Mouse (Mus musculus): ENCODE results near the gene Ltf. TPM values are rescaled to one million over a fixed set of nuclear protein-coding genes. Genes with fewer than 3 reads are reported as not detected.

Gene Ltf
- polyA plus RNA-seq, 1 experiment from 2014 or later, result 15.3 TPM

DNA sequence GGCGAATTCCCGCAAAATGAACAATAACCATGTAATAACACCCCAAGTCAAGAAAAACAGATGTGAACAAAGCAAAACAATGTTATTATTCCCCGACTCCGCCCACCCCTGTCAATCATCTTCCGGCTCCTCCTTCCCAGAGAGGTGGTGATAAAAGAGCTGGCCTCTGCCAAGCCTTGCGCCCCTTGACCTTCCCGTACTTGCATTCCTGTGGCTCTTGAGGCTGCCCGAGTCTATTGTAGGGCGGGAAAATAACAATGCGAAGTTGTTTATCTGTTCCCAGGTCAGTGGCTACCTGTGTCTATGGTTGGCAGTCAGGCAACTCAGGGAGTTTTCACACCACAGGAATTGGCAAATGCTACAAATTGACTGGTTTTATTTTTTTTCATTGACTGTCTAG lies 19.2 kb upstream of the Ltf start:
- 82% methylated on average over 10 of the region's 10 CpGs for WGBS (ENCODE audit: missing documents)
- no peaks in the 10 kb centered on the region for H3K79me2 ChIP-seq (ENCODE audit: inconsistent target)
- H3K36me3 ChIP-seq (ENCODE audit: inconsistent target), result no peaks in the 10 kb centered on the region
- no peak overlapping the region for H3K4me3 ChIP-seq (ENCODE audit: inconsistent target)
- no peak overlapping the region for H3K27ac ChIP-seq

DNA sequence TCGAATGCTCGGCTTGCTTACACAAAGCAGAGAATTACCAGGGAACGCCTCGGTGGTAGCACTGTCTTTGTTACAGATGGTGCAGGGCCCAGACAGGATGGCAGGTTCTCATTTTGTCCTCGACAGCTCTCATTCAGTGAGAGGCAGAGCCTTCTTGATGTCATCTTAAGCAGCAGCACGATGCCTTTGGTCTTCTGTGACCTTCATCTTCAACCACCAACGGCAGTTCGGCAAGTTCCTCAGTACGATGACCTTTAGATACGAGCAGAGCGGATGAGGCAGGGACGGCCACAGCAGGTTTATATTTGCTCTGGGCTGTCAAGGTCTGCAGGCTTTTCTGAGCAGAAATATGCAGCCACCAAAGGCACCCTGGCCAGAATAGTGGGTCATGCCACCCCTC lies 17.4 kb upstream of the Ltf start:
- no peak overlapping the region for H3K4me3 ChIP-seq (ENCODE audit: inconsistent target)
- no peaks in the 10 kb centered on the region for H3K36me3 ChIP-seq (ENCODE audit: inconsistent target)
- H3K27ac ChIP-seq, result no peak overlapping the region
- 97% methylated on average over 12 of the region's 12 CpGs for WGBS (ENCODE audit: missing documents)
- H3K79me2 ChIP-seq (ENCODE audit: inconsistent target), result no peaks in the 10 kb centered on the region

DNA sequence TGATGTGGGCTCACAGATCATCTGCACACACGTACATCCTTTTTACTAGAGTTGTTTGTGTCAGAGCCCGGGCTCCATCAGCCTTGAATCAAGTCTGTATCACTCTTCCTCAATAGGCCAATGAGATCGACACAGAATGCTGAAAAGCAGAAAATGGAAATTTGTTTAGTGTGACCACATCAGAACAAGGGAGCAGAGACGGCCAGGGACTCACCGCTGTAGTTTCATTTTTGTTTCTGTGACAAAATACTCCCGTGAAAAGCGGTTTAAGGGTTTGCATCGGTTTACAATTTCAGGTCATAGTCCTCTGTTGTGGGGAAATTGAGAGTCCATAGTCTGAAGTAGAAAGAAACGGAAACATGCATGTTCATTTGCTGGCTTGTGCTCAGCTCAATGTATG lies 15.8 kb upstream of the Ltf start:
- Histone ChIP-seq H3K36me3 (ENCODE audit: inconsistent target) (no peaks in the 10 kb centered on the region), H3K4me3 (ENCODE audit: inconsistent target) (no peak overlapping the region), H3K27ac (no peak overlapping the region), H3K79me2 (ENCODE audit: inconsistent target) (no peaks in the 10 kb centered on the region)
- 87% methylated on average over 9 of the region's 9 CpGs for WGBS (ENCODE audit: missing documents)

DNA sequence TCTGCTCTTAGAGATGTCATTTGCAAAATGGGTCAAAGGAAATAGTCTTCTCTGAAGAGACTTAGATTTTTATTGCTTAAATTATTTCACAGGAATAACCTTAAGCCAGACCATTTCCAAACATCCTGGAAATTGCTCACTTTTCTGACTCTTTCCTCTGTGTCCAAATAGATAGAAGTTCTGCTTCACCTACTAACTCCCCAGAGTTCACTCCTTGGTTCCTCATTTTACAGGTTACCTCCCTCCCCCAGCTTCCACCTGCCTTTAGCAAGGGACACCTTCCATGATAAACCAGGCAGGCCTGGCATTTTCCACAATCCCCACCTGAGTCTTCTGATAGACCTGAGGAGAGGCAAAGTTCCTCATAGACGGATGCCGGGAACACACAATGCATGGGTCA lies 12.5 kb upstream of the Ltf start:
- Histone ChIP-seq H3K36me3 (ENCODE audit: inconsistent target) (no peaks in the 10 kb centered on the region), H3K27ac (no peak overlapping the region), H3K4me3 (ENCODE audit: inconsistent target) (no peak overlapping the region), H3K79me2 (ENCODE audit: inconsistent target) (no peaks in the 10 kb centered on the region)
- WGBS (ENCODE audit: missing documents), result 94% methylated on average over 2 of the region's 2 CpGs

DNA sequence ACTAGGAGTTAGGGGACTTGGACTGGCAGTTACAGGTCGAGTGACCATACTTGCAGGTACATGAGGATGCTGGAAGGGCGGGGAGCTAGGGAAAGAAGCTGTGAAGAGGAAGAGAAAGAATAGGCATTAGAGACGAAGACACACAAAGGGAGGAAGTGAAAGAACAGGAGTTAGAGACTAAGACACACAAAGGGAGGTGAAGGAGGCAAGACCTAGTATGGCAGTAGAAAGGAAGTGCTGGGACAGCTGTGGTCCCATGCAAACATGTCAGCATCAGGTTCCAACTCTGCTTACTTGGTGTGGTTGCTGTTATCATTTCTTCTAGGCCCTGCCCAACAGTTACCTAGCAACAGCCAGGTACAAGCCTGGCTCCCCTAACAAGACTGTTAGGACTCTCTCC lies 9.3 kb upstream of the Ltf start:
- no peaks in the 10 kb centered on the region for H3K79me2 ChIP-seq (ENCODE audit: inconsistent target)
- H3K36me3 ChIP-seq (ENCODE audit: inconsistent target), result no peaks in the 10 kb centered on the region
- no peak overlapping the region for H3K4me3 ChIP-seq (ENCODE audit: inconsistent target)
- no peak overlapping the region for H3K27ac ChIP-seq
- WGBS (ENCODE audit: missing documents), result 24% methylated on average over 3 of the region's 3 CpGs

DNA sequence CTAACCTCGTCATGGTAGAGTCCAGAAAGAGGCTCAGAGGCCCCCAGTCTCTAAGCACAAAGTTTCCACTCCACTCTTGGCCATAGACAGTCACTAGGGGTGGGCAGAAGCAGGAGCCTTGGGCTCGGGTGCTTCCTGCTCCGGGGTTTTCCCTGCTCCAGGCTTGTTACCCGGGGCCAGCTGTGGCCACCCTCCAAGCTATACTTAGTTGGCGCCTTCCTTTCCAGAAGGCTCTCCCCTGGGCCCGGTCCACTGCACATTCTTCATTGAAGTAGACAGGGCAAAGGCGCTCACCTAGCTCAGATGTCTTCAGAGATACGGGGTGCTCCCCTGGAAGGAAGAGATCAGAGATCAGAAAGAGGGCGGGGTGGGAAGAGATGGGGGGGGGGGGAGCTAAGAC lies 7.5 kb upstream of the Ltf start:
- WGBS (ENCODE audit: missing documents), result 91% methylated on average over 9 of the region's 9 CpGs
- H3K36me3 ChIP-seq (ENCODE audit: inconsistent target), result no peaks in the 10 kb centered on the region
- no peaks in the 10 kb centered on the region for H3K79me2 ChIP-seq (ENCODE audit: inconsistent target)
- no peak overlapping the region for H3K4me3 ChIP-seq (ENCODE audit: inconsistent target)
- H3K27ac ChIP-seq, result no peak overlapping the region

DNA sequence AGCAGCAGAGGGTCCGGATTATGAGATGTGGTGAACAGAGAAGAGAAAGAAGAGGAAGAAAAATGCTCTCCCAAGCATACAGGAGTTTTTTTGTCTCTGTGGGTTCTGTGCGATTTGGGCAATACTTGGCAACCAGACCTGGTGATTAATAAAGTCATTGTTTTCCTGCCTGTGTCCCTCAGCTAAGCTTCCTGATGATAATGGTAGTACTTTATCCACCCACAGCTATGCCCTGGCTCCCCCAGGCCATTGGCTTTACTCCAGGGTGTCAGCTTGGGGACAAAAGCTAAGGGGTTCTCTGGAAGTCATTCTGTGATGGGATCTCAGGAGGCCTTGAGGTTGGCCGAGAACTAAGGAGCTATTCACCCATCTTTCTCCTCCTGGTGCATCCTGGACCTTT lies 7.0 kb upstream of the Ltf start:
- no peak overlapping the region for H3K4me3 ChIP-seq (ENCODE audit: inconsistent target)
- no peaks in the 10 kb centered on the region for H3K36me3 ChIP-seq (ENCODE audit: inconsistent target)
- no peaks in the 10 kb centered on the region for H3K79me2 ChIP-seq (ENCODE audit: inconsistent target)
- no peak overlapping the region for H3K27ac ChIP-seq
- 70% methylated on average over 3 of the region's 3 CpGs for WGBS (ENCODE audit: missing documents)

DNA sequence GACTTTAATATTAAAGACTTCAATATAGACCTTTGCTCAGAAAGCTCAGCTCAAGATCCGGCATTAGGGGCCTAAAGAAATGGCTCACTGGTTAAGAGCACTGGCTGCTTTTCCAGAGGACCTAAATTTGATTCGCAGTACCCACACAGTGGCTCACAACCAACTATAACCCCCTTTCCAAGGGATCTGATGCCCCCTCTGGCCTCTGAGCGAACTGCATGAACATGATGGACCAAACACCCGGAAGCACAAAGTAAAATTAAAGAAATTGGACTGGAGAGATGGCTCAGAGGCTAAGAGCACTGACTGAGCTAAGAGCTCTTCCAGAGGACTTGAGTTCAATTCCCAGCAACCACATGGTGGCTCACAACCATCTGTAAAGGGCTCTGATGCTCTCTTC lies 3.4 kb upstream of the Ltf start:
- Histone ChIP-seq H3K79me2 (ENCODE audit: inconsistent target) (no peaks in the 10 kb centered on the region), H3K36me3 (ENCODE audit: inconsistent target) (no peaks in the 10 kb centered on the region), H3K4me3 (ENCODE audit: inconsistent target) (no peak overlapping the region), H3K27ac (no peak overlapping the region)
- WGBS (ENCODE audit: missing documents), result 92% methylated on average over 4 of the region's 4 CpGs

DNA sequence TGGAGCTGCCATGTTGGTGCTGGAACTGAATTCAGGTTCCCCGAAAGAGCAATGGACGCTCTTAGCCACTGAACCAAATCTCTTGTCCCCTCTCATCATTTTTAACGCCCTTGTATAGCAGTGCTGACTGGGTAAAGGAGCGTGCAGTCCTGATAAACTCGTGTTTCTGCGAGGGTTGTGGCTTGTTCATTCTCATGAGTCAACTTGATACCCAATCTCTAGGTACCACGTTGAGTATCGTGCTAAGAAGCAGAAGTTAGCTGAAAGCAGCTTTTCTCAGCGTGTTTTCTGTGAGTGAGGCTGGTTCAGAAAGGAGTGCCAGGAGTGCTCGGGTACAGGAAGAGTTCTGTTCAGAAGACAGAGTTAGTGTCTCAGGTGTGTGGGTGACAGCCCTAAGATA lies 7.7 kb downstream of the Ltf start:
- WGBS (ENCODE audit: missing documents), result 86% methylated on average over 9 of the region's 10 CpGs
- H3K36me3 ChIP-seq (ENCODE audit: inconsistent target), result no peaks in the 10 kb centered on the region
- no peak overlapping the region for H3K4me3 ChIP-seq (ENCODE audit: inconsistent target)

DNA sequence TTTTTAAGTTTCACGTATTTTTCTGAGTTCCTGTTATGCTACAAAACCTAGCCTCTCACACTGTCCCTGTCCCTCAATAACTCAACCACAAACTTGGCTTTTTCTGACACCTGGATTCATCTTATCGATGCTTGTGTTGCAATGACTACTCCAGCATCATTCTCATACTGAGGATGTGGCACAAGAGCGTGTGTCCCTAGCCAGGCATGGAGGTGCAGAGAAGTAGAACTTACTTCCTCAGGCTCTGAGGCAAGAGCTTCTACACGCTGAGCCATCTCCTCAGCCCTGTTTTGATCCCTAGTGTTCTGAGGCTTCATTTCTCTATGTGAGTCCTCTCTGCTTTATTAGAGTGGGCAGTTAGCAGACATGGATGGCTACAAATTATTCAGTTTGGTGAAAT lies 14.6 kb downstream of the Ltf start:
- Histone ChIP-seq H3K79me2 (ENCODE audit: inconsistent target) (no peaks in the 10 kb centered on the region), H3K36me3 (ENCODE audit: inconsistent target) (no peaks in the 10 kb centered on the region), H3K27ac (peak overlapping the region; percentile 40; the same call in 1 of the 2 replicates), H3K4me3 (ENCODE audit: inconsistent target) (no peak overlapping the region)
- WGBS (ENCODE audit: missing documents), result 25% methylated on average over 4 of the region's 4 CpGs

More for the DNA sequence above, 7.7 kb downstream of the Ltf start:
- no peaks in the 10 kb centered on the region for H3K79me2 ChIP-seq (ENCODE audit: inconsistent target)
- no peak overlapping the region for H3K27ac ChIP-seq

DNA sequence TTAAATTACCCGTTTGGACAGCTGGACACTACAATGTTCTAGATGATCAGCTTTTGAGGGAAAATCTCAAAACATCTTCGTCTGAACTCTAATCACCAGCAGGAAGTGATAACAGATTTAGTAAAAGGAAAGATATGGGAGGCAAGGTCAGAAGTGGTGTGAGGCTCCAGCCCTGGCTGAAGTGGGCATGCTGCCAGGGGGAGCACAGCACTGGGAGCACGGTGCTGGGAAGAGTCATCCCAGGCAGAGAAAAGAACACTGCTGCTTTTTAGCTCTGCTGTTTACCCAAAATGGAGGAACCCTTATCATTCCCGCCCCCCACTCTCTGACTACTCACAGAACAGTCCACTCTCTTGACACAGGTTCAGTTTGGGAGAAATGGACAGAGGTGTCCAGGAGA lies 20.9 kb downstream of the Ltf start:
- Histone ChIP-seq H3K36me3 (ENCODE audit: inconsistent target) (no peaks in the 10 kb centered on the region), H3K4me3 (ENCODE audit: inconsistent target) (no peak overlapping the region), H3K79me2 (ENCODE audit: inconsistent target) (no peaks in the 10 kb centered on the region), H3K27ac (no peak overlapping the region)
- 85% methylated on average over 4 of the region's 4 CpGs for WGBS (ENCODE audit: missing documents)

DNA sequence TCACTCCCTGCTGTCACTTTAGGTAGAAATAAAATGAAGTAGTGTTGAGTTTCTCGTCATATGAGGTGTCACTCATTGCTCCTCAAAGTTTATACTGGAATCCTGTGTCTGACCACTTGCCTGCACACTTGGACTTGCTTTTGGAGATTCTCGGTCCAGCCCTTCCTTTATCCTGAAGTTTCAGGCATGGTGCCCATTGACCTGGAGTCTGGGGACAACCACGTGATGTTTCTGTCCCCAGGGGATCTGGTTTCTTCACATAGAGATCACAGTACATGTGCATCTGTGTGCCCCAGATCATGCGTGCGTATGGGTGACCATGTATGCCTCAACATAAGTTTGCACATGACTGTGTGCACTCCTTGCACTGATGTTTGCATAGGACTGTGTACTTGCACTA lies 23.2 kb downstream of the Ltf start:
- H3K79me2 ChIP-seq (ENCODE audit: inconsistent target), result no peaks in the 10 kb centered on the region
- H3K4me3 ChIP-seq (ENCODE audit: inconsistent target), result no peak overlapping the region
- H3K27ac ChIP-seq, result no peak overlapping the region
- 95% methylated on average over 5 of the region's 5 CpGs for WGBS (ENCODE audit: missing documents)
- no peaks in the 10 kb centered on the region for H3K36me3 ChIP-seq (ENCODE audit: inconsistent target)

DNA sequence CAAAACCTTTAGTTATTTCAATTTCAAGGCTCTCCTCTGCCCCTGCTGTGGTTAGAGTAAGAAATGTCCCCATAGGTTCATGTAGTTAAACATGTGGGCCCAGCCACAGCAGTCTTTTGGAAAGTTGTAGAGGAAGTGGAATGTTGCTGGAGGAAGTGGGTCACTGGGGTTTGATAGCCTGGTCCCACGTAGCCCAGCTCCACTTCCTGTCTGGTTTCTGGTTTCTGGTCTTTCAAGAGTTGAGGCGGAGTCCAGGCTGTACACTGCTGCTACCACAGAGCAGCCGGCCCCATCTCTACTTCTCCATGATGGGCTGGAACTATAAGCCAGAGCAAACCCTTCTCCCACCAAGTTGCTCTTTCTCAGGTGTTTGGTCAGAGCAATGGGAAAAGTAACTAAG lies 27.2 kb downstream of the Ltf start:
- Histone ChIP-seq H3K79me2 (ENCODE audit: inconsistent target) (no peaks in the 10 kb centered on the region), H3K4me3 (ENCODE audit: inconsistent target) (no peak overlapping the region), H3K36me3 (ENCODE audit: inconsistent target) (no peaks in the 10 kb centered on the region), H3K27ac (peak overlapping the region; percentile 19; the same call in 1 of the 2 replicates)
- WGBS (ENCODE audit: missing documents), result 4% methylated on average over 3 of the region's 3 CpGs

DNA sequence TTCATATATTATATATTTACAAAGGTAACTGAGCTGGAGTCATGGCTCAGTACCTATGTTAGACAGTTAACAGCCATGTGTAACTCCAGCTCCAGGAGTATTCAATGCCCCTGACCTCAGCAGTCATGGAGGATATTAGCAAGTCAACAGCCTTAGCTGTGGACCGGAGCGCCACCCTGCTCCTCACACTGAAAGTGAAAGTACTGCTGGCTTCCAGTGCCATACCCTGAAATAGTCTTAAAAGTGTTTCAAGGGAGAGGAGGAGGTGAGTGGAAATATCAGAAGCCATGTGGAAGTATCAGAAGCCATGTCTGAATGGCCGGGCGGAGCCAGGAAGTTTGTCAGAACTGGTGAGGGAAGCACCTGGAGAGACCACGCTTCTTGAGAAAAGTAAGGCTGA lies 28.2 kb downstream of the Ltf start:
- H3K79me2 ChIP-seq (ENCODE audit: inconsistent target), result no peaks in the 10 kb centered on the region
- H3K36me3 ChIP-seq (ENCODE audit: inconsistent target), result no peaks in the 10 kb centered on the region
- 55% methylated on average over 5 of the region's 5 CpGs for WGBS (ENCODE audit: missing documents)
- H3K27ac ChIP-seq, result no peak overlapping the region
- no peak overlapping the region for H3K4me3 ChIP-seq (ENCODE audit: inconsistent target)

DNA sequence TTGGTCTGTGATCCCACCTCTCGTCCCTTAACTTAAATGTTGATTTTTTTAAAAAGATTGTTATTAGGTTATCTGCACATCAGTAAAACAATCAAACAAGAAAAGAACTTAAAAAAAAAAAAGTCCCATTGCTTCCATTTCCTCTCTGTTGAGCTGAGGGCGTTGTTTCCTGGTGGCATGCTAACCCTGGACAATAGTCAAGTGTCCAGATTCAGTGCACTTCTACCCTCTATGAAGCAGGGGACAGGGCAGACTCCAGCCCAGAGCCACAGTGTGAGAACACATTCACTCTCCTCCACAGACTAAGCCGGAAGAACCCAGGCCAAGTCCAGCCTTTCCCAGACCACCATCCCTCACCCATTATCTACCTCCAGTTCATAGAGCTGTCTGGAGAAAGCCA lies 29.4 kb downstream of the Ltf start:
- H3K79me2 ChIP-seq (ENCODE audit: inconsistent target), result no peaks in the 10 kb centered on the region
- H3K4me3 ChIP-seq (ENCODE audit: inconsistent target), result no peak overlapping the region
- no peak overlapping the region for H3K27ac ChIP-seq
- WGBS (ENCODE audit: missing documents), result 93% methylated on average over 3 of the region's 3 CpGs
- H3K36me3 ChIP-seq (ENCODE audit: inconsistent target), result no peaks in the 10 kb centered on the region

DNA sequence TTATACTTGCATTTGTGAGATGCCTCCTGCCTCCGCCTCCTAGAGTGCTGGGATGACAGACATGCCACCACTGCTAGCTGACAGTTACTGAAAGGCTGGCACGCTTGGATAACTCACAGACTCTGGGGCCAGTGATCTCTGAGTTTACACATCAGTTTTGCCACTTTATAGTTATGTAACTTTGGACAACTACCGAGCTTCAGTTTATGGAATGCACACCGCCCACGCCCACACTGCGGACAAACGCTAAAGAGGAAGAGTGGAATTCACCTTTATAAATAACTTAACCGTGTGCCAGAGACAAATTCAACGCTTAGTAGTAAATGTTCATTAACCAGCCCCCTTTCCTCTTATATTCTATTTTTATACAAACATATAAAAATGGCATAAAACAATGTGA lies 35.9 kb downstream of the Ltf start:
- H3K4me3 ChIP-seq (ENCODE audit: inconsistent target), result no peak overlapping the region
- H3K27ac ChIP-seq, result no peak overlapping the region
- 0 out of 2 replicates have a peak, but pooled peaks cover 3% of the 10 kb centered on the region for H3K36me3 ChIP-seq (ENCODE audit: inconsistent target)
- WGBS (ENCODE audit: missing documents), result 85% methylated on average over 9 of the region's 9 CpGs
- peaks cover 15% of the 10 kb centered on the region; the same call in 1 of the 2 replicates for H3K79me2 ChIP-seq (ENCODE audit: inconsistent target)
